Mouse (Mus musculus): Measurements from ENCODE around the gene Dcaf7.

DNA sequence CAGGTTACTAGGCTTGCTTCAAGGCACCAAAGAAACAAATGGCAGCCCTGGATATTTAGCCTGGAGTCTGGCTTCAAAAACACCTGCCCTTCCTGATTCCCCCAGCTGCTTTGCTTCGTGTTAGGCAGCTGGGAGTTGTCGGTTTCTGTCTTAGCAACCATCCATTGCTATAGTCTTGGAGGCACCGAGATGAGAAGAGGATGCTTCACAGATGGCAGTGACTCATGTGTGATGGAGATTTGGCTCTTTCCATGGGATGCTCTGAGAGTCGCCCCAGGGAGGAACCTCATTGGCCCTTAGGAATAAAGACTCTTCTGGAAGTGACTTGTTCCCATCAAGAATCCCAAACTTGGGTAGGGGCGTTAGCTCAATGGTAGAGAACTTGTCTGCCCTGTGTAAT lies 20.2 kb upstream of the Dcaf7 start:
- TF ChIP-seq CTCF (IDR thresholded peaks at IDR 0.05; ENCODE audit: extremely low read depth, insufficient read length, insufficient replicate concordance, low read depth, low read length) = no peak
- no peak for TF ChIP-seq POLR2A (IDR thresholded peaks at IDR 0.05; ENCODE audit: low read depth, low read length)
